Mouse (Mus musculus) liver, embryonic 14.5 days (tissue): ENCODE results near the gene Med24.

Source experiments
- CTCF ChIP-seq: IDR thresholded peaks from 2 replicates; pipeline ENCODE4 v1.5.1; 2016; ENCODE audit warnings: antibody characterized with exemption, low read depth, control low read depth
- EP300 ChIP-seq: IDR thresholded peaks from 2 replicates; pipeline ENCODE4 v1.6.1; 2016; ENCODE audit warnings: antibody characterized with exemption, low read depth

- TF ChIP-seq CTCF (no peak), EP300 (no peak)
These were observed 1.9 kb upstream of the Med24 start for GRCm38 (mm10) chr11:98731134-98731533.
